Mouse (Mus musculus): ENCODE measurements around the gene Gm10058. TPM values are rescaled to one million over a fixed set of nuclear protein-coding genes. Genes with fewer than 3 reads are reported as not detected.
"Not testable (repeated sequence)": the region's sequence is repeated elsewhere in the genome, so short reads cannot be mapped to it uniquely, and the experiment has no call there.

The Gm10058 gene
- total RNA-seq (2021), result not detected
- long read RNA-seq, experiment 1, result 0 reads
- long read RNA-seq, experiment 2, result 0 reads

DNA sequence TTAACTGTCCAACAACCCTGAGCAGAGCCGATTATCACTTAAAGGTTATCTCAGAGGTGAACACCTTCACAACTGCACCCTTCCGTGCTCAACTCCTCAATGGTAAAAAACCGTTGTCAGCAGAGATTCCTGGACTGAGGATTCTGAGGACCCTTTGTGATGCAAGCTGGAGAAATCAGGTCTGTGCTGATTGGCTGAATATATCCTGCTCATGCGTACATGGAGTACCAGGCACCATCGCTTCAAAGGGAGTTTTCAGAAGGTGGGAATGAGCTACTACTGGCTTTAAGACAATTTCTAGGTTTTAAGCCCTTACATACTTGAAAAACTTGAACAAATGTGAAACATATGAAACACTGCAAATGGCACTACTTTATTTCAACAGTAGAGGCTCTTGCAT lies at the start of gene Gm10058:
Gene Gm10058 (minus strand): TSS at position 101 of the 400 bp plus-strand sequence.
- DNase-seq; intact Hi-C loops (cut with DNase I; ENCODE audit: low total_unique reads): not testable (repeated sequence)

Data from gastrocnemius, postnatal 14 days (tissue).